Mouse (Mus musculus): Measurements from ENCODE around the gene Scrt2. TPM values are rescaled to one million over a fixed set of nuclear protein-coding genes. Genes with fewer than 3 reads are reported as not detected.

Gene Scrt2
- polyA plus RNA-seq, 1 experiment: not detected

GRCm38 (mm10) chr2:152091342-152092056 lies 10.2 kb downstream of the Scrt2 start:
- Histone ChIP-seq H3K4me1 (ENCODE audit: control insufficient read depth, insufficient read depth, low read length) (no peaks in the 10 kb centered on the region), H3K27ac (ENCODE audit: insufficient read depth, low read depth, low read length) (no peak overlapping the region), H3K4me3 (ENCODE audit: insufficient read depth, low read length) (no peak overlapping the region)
- no peak for TF ChIP-seq POLR2A (IDR thresholded peaks at IDR 0.05; ENCODE audit: borderline replicate concordance, low read depth, low read length)
- TF ChIP-seq CTCF (IDR thresholded peaks at IDR 0.05; ENCODE audit: low read depth, low read length): no peak

- Histone ChIP-seq H3K4me3 (ENCODE audit: insufficient read depth, low read length) (no peak overlapping the region), H3K27ac (ENCODE audit: insufficient read depth, low read depth, low read length) (no peak overlapping the region), H3K4me1 (ENCODE audit: control insufficient read depth, insufficient read depth, low read length) (no peaks in the 10 kb centered on the region)
- no peak for TF ChIP-seq CTCF (IDR thresholded peaks at IDR 0.05; ENCODE audit: low read depth, low read length)
- TF ChIP-seq POLR2A (IDR thresholded peaks at IDR 0.05; ENCODE audit: borderline replicate concordance, low read depth, low read length): no peak
Observed at GRCm38 (mm10) chr2:152092927-152093326, 11.6 kb downstream of the Scrt2 start.

- TF ChIP-seq CTCF (IDR thresholded peaks at IDR 0.05; ENCODE audit: low read depth, low read length) (no peak), POLR2A (IDR thresholded peaks at IDR 0.05; ENCODE audit: borderline replicate concordance, low read depth, low read length) (no peak)
- Histone ChIP-seq H3K4me3 (ENCODE audit: insufficient read depth, low read length) (peak overlapping the region; percentile 44), H3K4me1 (ENCODE audit: control insufficient read depth, insufficient read depth, low read length) (no peaks in the 10 kb centered on the region), H3K27ac (ENCODE audit: insufficient read depth, low read depth, low read length) (no peak overlapping the region)
Observed at GRCm38 (mm10) chr2:152093356-152093792, 12.0 kb downstream of the Scrt2 start.

- no peak for TF ChIP-seq CTCF (IDR thresholded peaks at IDR 0.05; ENCODE audit: low read depth, low read length)
- TF ChIP-seq POLR2A (IDR thresholded peaks at IDR 0.05; ENCODE audit: borderline replicate concordance, low read depth, low read length): no peak
- H3K27ac ChIP-seq (ENCODE audit: insufficient read depth, low read depth, low read length): no peak overlapping the region
- H3K4me3 ChIP-seq (ENCODE audit: insufficient read depth, low read length): no peak overlapping the region
- no peaks in the 10 kb centered on the region for H3K4me1 ChIP-seq (ENCODE audit: control insufficient read depth, insufficient read depth, low read length)
Observed at GRCm38 (mm10) chr2:152094856-152095545, 13.7 kb downstream of the Scrt2 start.

- Histone ChIP-seq H3K4me1 (ENCODE audit: control insufficient read depth, insufficient read depth, low read length) (no peaks in the 10 kb centered on the region), H3K4me3 (ENCODE audit: insufficient read depth, low read length) (no peak overlapping the region), H3K27ac (ENCODE audit: insufficient read depth, low read depth, low read length) (no peak overlapping the region)
- TF ChIP-seq POLR2A (IDR thresholded peaks at IDR 0.05; ENCODE audit: borderline replicate concordance, low read depth, low read length) (no peak), CTCF (IDR thresholded peaks at IDR 0.05; ENCODE audit: low read depth, low read length) (no peak)
Observed at GRCm38 (mm10) chr2:152096922-152097321, 15.6 kb downstream of the Scrt2 start.

GRCm38 (mm10) chr2:152097916-152098315 lies 16.6 kb downstream of the Scrt2 start:
- Histone ChIP-seq H3K4me3 (ENCODE audit: insufficient read depth, low read length) (no peak overlapping the region), H3K4me1 (ENCODE audit: control insufficient read depth, insufficient read depth, low read length) (no peaks in the 10 kb centered on the region), H3K27ac (ENCODE audit: insufficient read depth, low read depth, low read length) (no peak overlapping the region)
- no peak for TF ChIP-seq POLR2A (IDR thresholded peaks at IDR 0.05; ENCODE audit: borderline replicate concordance, low read depth, low read length)
- TF ChIP-seq CTCF (IDR thresholded peaks at IDR 0.05; ENCODE audit: low read depth, low read length): no peak

GRCm38 (mm10) chr2:152099538-152099937 lies 18.2 kb downstream of the Scrt2 start:
- Histone ChIP-seq H3K27ac (ENCODE audit: insufficient read depth, low read depth, low read length) (no peak overlapping the region), H3K4me3 (ENCODE audit: insufficient read depth, low read length) (no peak overlapping the region), H3K4me1 (ENCODE audit: control insufficient read depth, insufficient read depth, low read length) (peaks cover under 1% of the 10 kb centered on the region)
- no peak for TF ChIP-seq POLR2A (IDR thresholded peaks at IDR 0.05; ENCODE audit: borderline replicate concordance, low read depth, low read length)
- no peak for TF ChIP-seq CTCF (IDR thresholded peaks at IDR 0.05; ENCODE audit: low read depth, low read length)

GRCm38 (mm10) chr2:152101761-152102160 lies 20.4 kb downstream of the Scrt2 start:
- Histone ChIP-seq H3K4me3 (ENCODE audit: insufficient read depth, low read length) (no peak overlapping the region), H3K4me1 (ENCODE audit: control insufficient read depth, insufficient read depth, low read length) (peaks cover 13% of the 10 kb centered on the region), H3K27ac (ENCODE audit: insufficient read depth, low read depth, low read length) (no peak overlapping the region)
- no peak for TF ChIP-seq POLR2A (IDR thresholded peaks at IDR 0.05; ENCODE audit: borderline replicate concordance, low read depth, low read length)
- no peak for TF ChIP-seq CTCF (IDR thresholded peaks at IDR 0.05; ENCODE audit: low read depth, low read length)

GRCm38 (mm10) chr2:152102369-152102768 lies 21.0 kb downstream of the Scrt2 start:
- Histone ChIP-seq H3K4me3 (ENCODE audit: insufficient read depth, low read length) (no peak overlapping the region), H3K4me1 (ENCODE audit: control insufficient read depth, insufficient read depth, low read length) (peaks cover 15% of the 10 kb centered on the region)
- TF ChIP-seq POLR2A (IDR thresholded peaks at IDR 0.05; ENCODE audit: borderline replicate concordance, low read depth, low read length) (no peak), CTCF (IDR thresholded peaks at IDR 0.05; ENCODE audit: low read depth, low read length) (no peak)

GRCm38 (mm10) chr2:152104711-152105317 lies 23.5 kb downstream of the Scrt2 start:
- Histone ChIP-seq H3K4me3 (ENCODE audit: insufficient read depth, low read length) (peak overlapping the region; percentile 82), H3K27ac (ENCODE audit: insufficient read depth, low read depth, low read length) (peak overlapping the region; percentile 85), H3K4me1 (ENCODE audit: control insufficient read depth, insufficient read depth, low read length) (peaks cover 15% of the 10 kb centered on the region)
- TF ChIP-seq CTCF (IDR thresholded peaks at IDR 0.05; ENCODE audit: low read depth, low read length) (no peak), POLR2A (IDR thresholded peaks at IDR 0.05; ENCODE audit: borderline replicate concordance, low read depth, low read length) (no peak)

More at GRCm38 (mm10) chr2:152102369-152102768, 21.0 kb downstream of the Scrt2 start:
- H3K27ac ChIP-seq (ENCODE audit: insufficient read depth, low read depth, low read length): no peak overlapping the region

All from bone marrow macrophage, adult 2 months (primary cell).